Mouse (Mus musculus) G1E (cell line): ENCODE measurements at regions not wholly inside any gene's neighbourhood (a gene's known extent, or its start where the extent isn't known, plus 50 kb on each side); places are given as distances from the start of the nearest gene placed in this dataset.

Experiments used
- ATAC-seq: 2 replicates; pipeline ENCODE4 v1.8.0; 2016; ENCODE audit warnings: mild to moderate bottlenecking; ENCODE audit not compliant: insufficient number of reproducible peaks, poor library complexity, low FRiP score, severe bottlenecking; ENCODE audit errors: extremely low read depth
- DNase-seq: peaks from one replicate; pipeline ENCODE4 v3.0.0; 2012; ENCODE audit warnings: low spot score
- H3K27me3 ChIP-seq: 2 replicates; pipeline ENCODE4 v1.6.1; 2012; ENCODE audit warnings: mild to moderate bottlenecking, low read length, inconsistent platforms; ENCODE audit not compliant: insufficient read depth
- H3K36me3 ChIP-seq: replicated peaks from 2 replicates; pipeline ENCODE3; 2012; ENCODE audit warnings: mild to moderate bottlenecking, inconsistent platforms
- H3K4me1 ChIP-seq: 2 replicates; pipeline ENCODE4 v1.6.1; 2012; ENCODE audit warnings: low read depth, low read length, inconsistent platforms, mixed read lengths; ENCODE audit not compliant: insufficient read depth
- H3K4me3 ChIP-seq: 2 replicates; pipeline ENCODE4 v1.5.1; 2012; ENCODE audit warnings: low read depth, mild to moderate bottlenecking, inconsistent platforms, low read length, moderate library complexity, mixed read lengths
- H3K9me3 ChIP-seq: replicated peaks from 2 replicates; pipeline ENCODE4 v1.6.1; 2012; ENCODE audit warnings: inconsistent platforms
- CTCF ChIP-seq: IDR thresholded peaks from 2 replicates; pipeline ENCODE4 v1.5.1; 2012; ENCODE audit warnings: low read depth, low read length, inconsistent platforms, mixed read lengths
- GATA1 ChIP-seq: IDR thresholded peaks from 2 replicates; pipeline ENCODE4 v1.6.1; 2012; ENCODE audit warnings: borderline replicate concordance, low read length, inconsistent platforms, mixed read lengths
- GATA2 ChIP-seq: IDR thresholded peaks from 2 replicates; pipeline ENCODE4 v1.6.1; 2012; ENCODE audit warnings: low read depth, low read length, inconsistent platforms, borderline replicate concordance
- POLR2AphosphoS5 ChIP-seq: IDR thresholded peaks from 2 replicates; pipeline ENCODE4 v1.6.1; 2012; ENCODE audit warnings: low read depth, low read length, inconsistent platforms; ENCODE audit not compliant: insufficient replicate concordance
- TAL1 ChIP-seq: conservative IDR thresholded peaks from 2 replicates; pipeline ENCODE4 v1.6.1; 2012; ENCODE audit warnings: low read depth, low read length, inconsistent platforms, mixed read lengths

GRCm38 (mm10) chr14:76255971-76256370, 145.3 kb downstream of the Nufip1 start:
- TF ChIP-seq GATA2 (no peak), CTCF (no peak), TAL1 (no peak), POLR2AphosphoS5 (no peak), GATA1 (no peak)

DNA sequence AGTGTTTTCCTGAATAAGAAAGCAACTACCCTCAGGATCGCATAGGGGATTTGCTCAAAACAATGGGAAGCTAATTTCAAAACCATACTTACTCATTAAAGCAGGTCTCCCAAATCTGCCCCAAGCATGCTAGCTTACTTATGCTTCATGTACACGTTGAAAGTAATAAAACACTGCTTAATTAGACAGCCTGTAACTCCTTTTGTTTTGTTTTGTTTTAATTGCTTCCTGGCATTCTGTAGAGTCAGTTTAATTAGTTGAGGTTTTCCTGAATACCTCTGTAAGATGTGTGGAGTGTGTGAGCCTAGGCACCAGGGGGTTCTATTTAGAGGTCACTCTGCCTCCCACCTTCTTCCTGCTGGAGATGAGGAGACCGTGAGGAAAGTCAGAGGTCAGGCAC, 147.9 kb downstream of the Nufip1 start:
- no peaks in the 10 kb centered on the region for H3K36me3 ChIP-seq
- DNase-seq: no peak
- TF ChIP-seq GATA1 (no peak), TAL1 (no peak), CTCF (no peak), GATA2 (no peak), POLR2AphosphoS5 (no peak)
- H3K4me1 ChIP-seq: no peaks in the 10 kb centered on the region
- H3K27me3 ChIP-seq: no peaks in the 10 kb centered on the region; the same call in 1 of the 2 replicates
- H3K9me3 ChIP-seq: 0 out of 2 replicates have a peak, but pooled peaks cover 4% of the 10 kb centered on the region
- no peak for ATAC-seq
- no peak overlapping the region for H3K4me3 ChIP-seq

More at GRCm38 (mm10) chr14:76255971-76256370, 145.3 kb downstream of the Nufip1 start:
- Histone ChIP-seq H3K9me3 (peaks cover 6% of the 10 kb centered on the region; the same call in 1 of the 2 replicates), H3K4me3 (no peak overlapping the region), H3K4me1 (no peaks in the 10 kb centered on the region), H3K36me3 (no peaks in the 10 kb centered on the region), H3K27me3 (no peaks in the 10 kb centered on the region; the same call in 1 of the 2 replicates)
- DNase-seq (no peak), ATAC-seq (no peak)

GRCm38 (mm10) chr14:76260628-76261293, 150.1 kb downstream of the Nufip1 start:
- H3K9me3 ChIP-seq: no peaks in the 10 kb centered on the region
- H3K27me3 ChIP-seq: no peaks in the 10 kb centered on the region
- H3K4me1 ChIP-seq: no peaks in the 10 kb centered on the region
- H3K36me3 ChIP-seq: no peaks in the 10 kb centered on the region
- no peak for TF ChIP-seq CTCF
- no peak overlapping the region for H3K4me3 ChIP-seq
- no peak for DNase-seq
- no peak for ATAC-seq

DNA sequence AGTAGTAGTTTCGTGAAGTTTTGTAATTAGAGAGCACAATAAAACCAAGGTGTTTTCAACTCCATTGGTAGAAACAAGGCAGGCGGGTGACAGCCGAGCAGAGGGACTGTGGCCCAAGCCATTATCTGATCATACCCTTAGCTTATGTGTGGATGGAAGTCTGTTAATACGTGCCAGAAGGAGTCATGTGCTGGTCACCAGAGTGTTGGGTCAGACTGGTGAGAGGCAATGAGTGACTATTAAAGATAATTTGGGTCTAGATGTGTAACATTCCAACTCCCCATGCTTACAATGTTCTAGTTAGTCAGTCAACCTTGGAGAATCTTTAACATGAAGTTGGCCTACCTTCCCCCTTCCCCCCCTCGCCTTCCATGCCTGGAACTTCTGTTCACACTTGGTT, 151.1 kb upstream of the Tsc22d1 start:
- no peak for TF ChIP-seq CTCF
- TF ChIP-seq POLR2AphosphoS5: no peak
- no peak for TF ChIP-seq GATA2
- TF ChIP-seq GATA1: no peak
- no peak for TF ChIP-seq TAL1
- no peaks in the 10 kb centered on the region for H3K4me1 ChIP-seq
- no peaks in the 10 kb centered on the region for H3K27me3 ChIP-seq
- no peak overlapping the region for H3K4me3 ChIP-seq
- DNase-seq (no peak), ATAC-seq (no peak)
- H3K9me3 ChIP-seq: no peaks in the 10 kb centered on the region
- H3K36me3 ChIP-seq: no peaks in the 10 kb centered on the region

DNA sequence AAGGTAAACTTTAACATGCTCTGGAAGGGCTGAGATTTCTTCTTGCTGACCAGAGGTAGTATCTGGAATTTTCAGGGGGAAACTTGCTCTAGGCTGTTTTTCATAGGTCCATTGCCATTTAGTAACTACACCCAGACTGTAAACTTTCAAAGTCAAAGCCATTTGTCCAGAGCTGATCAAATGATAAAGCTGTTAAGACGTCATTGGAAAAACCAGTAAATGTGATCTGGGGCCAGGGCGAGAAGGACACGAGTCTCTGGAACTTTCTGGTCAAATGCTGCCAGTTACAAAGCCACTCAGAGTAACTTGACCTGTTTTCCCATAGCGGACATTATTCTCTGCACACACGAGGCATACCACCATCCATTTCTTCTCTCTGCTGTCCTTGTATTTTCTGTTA, 148.9 kb upstream of the Tsc22d1 start:
- ATAC-seq (no peak), DNase-seq (no peak)
- Histone ChIP-seq H3K4me1 (no peaks in the 10 kb centered on the region), H3K4me3 (no peak overlapping the region), H3K9me3 (no peaks in the 10 kb centered on the region), H3K27me3 (no peaks in the 10 kb centered on the region), H3K36me3 (no peaks in the 10 kb centered on the region)
- TF ChIP-seq TAL1: no peak
- no peak for TF ChIP-seq POLR2AphosphoS5
- TF ChIP-seq CTCF: no peak
- TF ChIP-seq GATA1: no peak
- no peak for TF ChIP-seq GATA2

GRCm38 (mm10) chr14:76266249-76266648, 148.5 kb upstream of the Tsc22d1 start:
- Histone ChIP-seq H3K9me3 (no peaks in the 10 kb centered on the region), H3K4me3 (no peak overlapping the region), H3K4me1 (no peaks in the 10 kb centered on the region), H3K36me3 (no peaks in the 10 kb centered on the region), H3K27me3 (no peaks in the 10 kb centered on the region)
- DNase-seq (no peak), ATAC-seq (no peak)
- TF ChIP-seq CTCF: no peak
- no peak for TF ChIP-seq POLR2AphosphoS5

DNA sequence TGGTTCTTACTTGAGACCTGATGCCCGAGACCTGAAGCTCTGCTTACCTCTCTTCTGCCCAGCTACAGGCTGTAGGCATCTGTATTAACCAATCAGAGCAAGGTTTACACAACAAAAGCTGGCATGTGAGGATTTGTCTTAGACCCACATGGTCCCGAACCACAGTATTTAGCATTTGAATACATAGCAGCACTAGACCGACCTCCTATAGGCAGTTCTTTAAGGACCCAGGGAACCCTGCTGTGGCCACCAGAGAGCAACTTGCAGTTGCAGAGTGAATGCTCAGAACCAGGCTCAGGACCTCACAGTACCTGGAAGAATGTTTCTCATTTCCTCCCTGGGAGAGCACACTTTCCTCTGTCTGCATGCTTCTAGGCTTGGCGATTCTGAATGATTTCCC, 147.7 kb upstream of the Tsc22d1 start:
- H3K27me3 ChIP-seq: no peaks in the 10 kb centered on the region
- H3K4me1 ChIP-seq: no peaks in the 10 kb centered on the region
- TF ChIP-seq POLR2AphosphoS5 (no peak), TAL1 (no peak), GATA2 (no peak), CTCF (no peak), GATA1 (no peak)
- H3K36me3 ChIP-seq: no peaks in the 10 kb centered on the region
- ATAC-seq: no peak
- H3K4me3 ChIP-seq: no peak overlapping the region
- H3K9me3 ChIP-seq: no peaks in the 10 kb centered on the region
- DNase-seq: no peak
